13 mouse cellular contexts compared by ENCODE assay signal in the genomic region with DNA sequence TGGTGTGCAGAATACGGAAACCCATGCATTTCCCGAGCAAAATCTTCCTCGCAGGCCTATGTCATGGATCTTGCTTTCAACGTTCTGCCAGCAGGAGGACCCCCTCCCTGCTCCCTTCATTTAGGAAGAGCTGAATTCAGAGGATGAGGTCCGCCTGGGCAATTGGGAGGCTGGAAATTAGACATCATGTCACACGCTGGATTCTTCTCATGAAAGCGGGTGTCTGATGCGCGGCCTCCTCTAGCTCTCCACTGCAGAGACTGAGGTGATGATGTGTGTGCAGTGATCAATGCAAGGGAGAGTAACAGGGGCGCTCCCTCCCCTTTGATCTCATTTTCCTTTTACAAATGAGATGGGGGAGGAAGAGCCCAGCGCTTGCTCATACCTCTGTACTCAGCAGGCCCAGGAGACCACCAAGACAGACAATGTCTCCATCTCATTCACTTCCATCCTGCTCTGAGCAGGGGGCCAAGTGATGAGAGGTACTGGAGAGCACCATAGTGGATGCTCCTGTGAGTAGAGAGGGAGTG.
A peak's percentile ranks its signal among the peaks of the same experiment; 100 is the strongest.
DNase-seq lines count a peak whose midpoint lies in the region; ATAC-seq and TF ChIP-seq lines count a peak whose summit lies in the region.
"Had no signal": no experiment of that assay in that cellular context is flagged by ENCODE, and none has a peak within 500 bp of the region (broad histone marks: within the 10 kb centered on the region; RNA-seq: fewer than 3 reads in every experiment).

No protein-coding gene starts in this region.

- intact Hi-C loops in heart, postnatal 14 days (cut with DNase I): no loop called here

- peak; percentile 46 for DNase-seq in brain, embryonic 18.5 days (ENCODE audit: low read depth, low spot score)
- no peak for DNase-seq in adrenal gland, postnatal 25 days
- DNase-seq in lung, postnatal 25 days (ENCODE audit: low spot score): no peak
- no peak for DNase-seq in heart, postnatal 14 days
- DNase-seq: cerebellum, postnatal 36 days; heart, adult 18-20 months had no signal

- H3K27ac ChIP-seq in intestine, postnatal 0 days (ENCODE audit: low read depth, low read length): no peak overlapping the region
- no peak overlapping the region for H3K27ac ChIP-seq in intestine, embryonic 15.5 days
- H3K27ac ChIP-seq in forebrain, embryonic 16.5 days (ENCODE audit: low read length): 0 out of 2 replicates have a peak overlapping the region, but pooled peaks have one; percentile 1
- H3K27ac ChIP-seq in midbrain, embryonic 15.5 days: peak overlapping the region; percentile 71
- H3K27ac ChIP-seq: stomach, embryonic 15.5 days had no signal

- no peak overlapping the region for H3K4me3 ChIP-seq in intestine, postnatal 0 days (ENCODE audit: low read depth, low read length)
- H3K4me3 ChIP-seq in intestine, embryonic 15.5 days (replicated peaks): no peak overlapping the region
- H3K4me3 ChIP-seq in forebrain, embryonic 16.5 days (replicated peaks; ENCODE audit: low read length): no peak overlapping the region
- H3K4me3 ChIP-seq in midbrain, embryonic 15.5 days: no peak overlapping the region
- H3K4me3 ChIP-seq: stomach, embryonic 15.5 days had no signal

- H3K27me3 ChIP-seq in intestine, postnatal 0 days (replicated peaks; ENCODE audit: control insufficient read depth, insufficient read depth, low read length): no peaks in the 10 kb centered on the region
- H3K27me3 ChIP-seq in intestine, embryonic 15.5 days (replicated peaks): no peaks in the 10 kb centered on the region
- H3K27me3 ChIP-seq in forebrain, embryonic 16.5 days (replicated peaks; ENCODE audit: control insufficient read depth, insufficient read depth, low read length): no peaks in the 10 kb centered on the region
- H3K27me3 ChIP-seq in midbrain, embryonic 15.5 days (replicated peaks): no peaks in the 10 kb centered on the region
- H3K27me3 ChIP-seq: Patski; stomach, embryonic 15.5 days had no signal

- no peaks in the 10 kb centered on the region for H3K36me3 ChIP-seq in intestine, postnatal 0 days (ENCODE audit: control insufficient read depth, insufficient read depth)
- no peaks in the 10 kb centered on the region for H3K36me3 ChIP-seq in intestine, embryonic 15.5 days
- H3K36me3 ChIP-seq in forebrain, embryonic 16.5 days (ENCODE audit: control insufficient read depth, insufficient read depth): no peaks in the 10 kb centered on the region
- H3K36me3 ChIP-seq in midbrain, embryonic 15.5 days (replicated peaks): no peaks in the 10 kb centered on the region
- H3K36me3 ChIP-seq: stomach, embryonic 15.5 days had no signal

- no peaks in the 10 kb centered on the region for H3K9me3 ChIP-seq in intestine, postnatal 0 days (ENCODE audit: control insufficient read depth)
- no peaks in the 10 kb centered on the region for H3K9me3 ChIP-seq in intestine, embryonic 15.5 days
- no peaks in the 10 kb centered on the region for H3K9me3 ChIP-seq in forebrain, embryonic 16.5 days (ENCODE audit: control insufficient read depth, low read length)
- H3K9me3 ChIP-seq in midbrain, embryonic 15.5 days: no peaks in the 10 kb centered on the region
- H3K9me3 ChIP-seq: stomach, embryonic 15.5 days had no signal

- 75% methylated on average over 11 of the region's 11 CpGs for WGBS in intestine, postnatal 0 days
- WGBS in intestine, embryonic 15.5 days: 65% methylated on average over 11 of the region's 11 CpGs
- 20% methylated on average over 11 of the region's 11 CpGs for WGBS in forebrain, embryonic 16.5 days
- 26% methylated on average over 11 of the region's 11 CpGs for WGBS in midbrain, embryonic 15.5 days

- no peak overlapping the region for H3K9ac ChIP-seq in intestine, postnatal 0 days (ENCODE audit: low read depth, low read length)
- no peak overlapping the region for H3K9ac ChIP-seq in intestine, embryonic 15.5 days
- peak overlapping the region; percentile 18; the same call in 1 of the 2 replicates for H3K9ac ChIP-seq in forebrain, embryonic 16.5 days (replicated peaks; ENCODE audit: low read depth, low read length)
- no peak overlapping the region for H3K9ac ChIP-seq in midbrain, embryonic 15.5 days
- H3K9ac ChIP-seq: stomach, embryonic 15.5 days had no signal

- no peak for ATAC-seq in intestine, postnatal 0 days
- no peak for ATAC-seq in intestine, embryonic 15.5 days
- ATAC-seq in forebrain, embryonic 16.5 days: peak; percentile 86
- ATAC-seq in midbrain, embryonic 15.5 days (replicated peaks): peak; percentile 91
- ATAC-seq: Patski had no signal

- peak; percentile 19; the same call in 1 of the 2 replicates for TF ChIP-seq CTCF in intestine, postnatal 0 days (IDR thresholded peaks at IDR 0.05; ENCODE audit: low read depth)

- H3K4me1 ChIP-seq in intestine, postnatal 0 days (replicated peaks; ENCODE audit: control insufficient read depth, insufficient read depth, low read length): no peaks in the 10 kb centered on the region
- no peaks in the 10 kb centered on the region for H3K4me1 ChIP-seq in intestine, embryonic 15.5 days (replicated peaks)
- peaks cover 8% of the 10 kb centered on the region for H3K4me1 ChIP-seq in forebrain, embryonic 16.5 days (replicated peaks; ENCODE audit: control insufficient read depth, insufficient read depth, low read length)
- H3K4me1 ChIP-seq in midbrain, embryonic 15.5 days: peaks cover 20% of the 10 kb centered on the region
- H3K4me1 ChIP-seq: stomach, embryonic 15.5 days had no signal

- H3K4me2 ChIP-seq in intestine, postnatal 0 days (replicated peaks; ENCODE audit: low read depth): no peak overlapping the region
- no peak overlapping the region for H3K4me2 ChIP-seq in intestine, embryonic 15.5 days (replicated peaks)
- 0 out of 2 replicates have a peak overlapping the region, but pooled peaks have one; percentile 6 for H3K4me2 ChIP-seq in forebrain, embryonic 16.5 days (ENCODE audit: low read length)
- H3K4me2 ChIP-seq in midbrain, embryonic 15.5 days: peak overlapping the region; percentile 8; the same call in 1 of the 2 replicates
- H3K4me2 ChIP-seq: liver, embryonic 11.5 days; stomach, embryonic 15.5 days had no signal

Comparison
In these comparisons a context has a peak if more than half of its experiments do, and no peak if none do; other contexts are left out.
1. ATAC-seq: peak in forebrain, embryonic 16.5 days (single experiment) and midbrain, embryonic 15.5 days (single experiment); none in intestine, postnatal 0 days (single experiment) and intestine, embryonic 15.5 days (single experiment).
2. H3K27ac ChIP-seq: peak in forebrain, embryonic 16.5 days (single experiment) and midbrain, embryonic 15.5 days (single experiment); none in intestine, postnatal 0 days (single experiment) and intestine, embryonic 15.5 days (single experiment).
3. H3K4me2 ChIP-seq: peak in forebrain, embryonic 16.5 days (single experiment) and midbrain, embryonic 15.5 days (single experiment); none in intestine, postnatal 0 days (single experiment) and intestine, embryonic 15.5 days (single experiment).